Mouse (Mus musculus) macrophage (primary cell): ENCODE measurements around the gene Nim1k. TPM values are rescaled to one million over a fixed set of nuclear protein-coding genes. Genes with fewer than 3 reads are reported as not detected.
"Not testable (repeated sequence)": the region's sequence is repeated elsewhere in the genome, so short reads cannot be mapped to it uniquely, and the experiment has no call there.

Source experiments
- H3K27ac ChIP-seq: fragments of 350-480 bp; formaldehyde crosslinking; 2 replicates; pipeline ENCODE4 v1.9.0; 2021
- H3K36me3 ChIP-seq: fragments of 350-480 bp; formaldehyde crosslinking; 2 replicates; pipeline ENCODE4 v1.9.0; 2021; ENCODE audit errors: inconsistent target
- H3K4me3 ChIP-seq: fragments of 350-480 bp; formaldehyde crosslinking; 2 replicates; pipeline ENCODE4 v1.9.0; 2021; ENCODE audit errors: inconsistent target
- H3K79me2 ChIP-seq: fragments of 350-480 bp; formaldehyde crosslinking; 2 replicates; pipeline ENCODE4 v1.9.0; 2021; ENCODE audit errors: inconsistent target
- WGBS: methylation state at CpG from one replicate; pipeline ENCODE4 v1.1.7; 2026; ENCODE audit warnings: inconsistent platforms; ENCODE audit not compliant: missing documents; 5-methylcytosine and 5-hydroxymethylcytosine counted together
- polyA plus RNA-seq: library from polyadenylated mRNA; stranded (reverse); fragments of 250-400 nt; gene quantifications from 3 replicates; pipeline ENCODE4 v1.2.4, GENCODE M21; 2018; ENCODE audit warnings: inconsistent platforms

Gene Nim1k
- polyA plus RNA-seq, 1 experiment from 2014 or later: 0.82 TPM

DNA sequence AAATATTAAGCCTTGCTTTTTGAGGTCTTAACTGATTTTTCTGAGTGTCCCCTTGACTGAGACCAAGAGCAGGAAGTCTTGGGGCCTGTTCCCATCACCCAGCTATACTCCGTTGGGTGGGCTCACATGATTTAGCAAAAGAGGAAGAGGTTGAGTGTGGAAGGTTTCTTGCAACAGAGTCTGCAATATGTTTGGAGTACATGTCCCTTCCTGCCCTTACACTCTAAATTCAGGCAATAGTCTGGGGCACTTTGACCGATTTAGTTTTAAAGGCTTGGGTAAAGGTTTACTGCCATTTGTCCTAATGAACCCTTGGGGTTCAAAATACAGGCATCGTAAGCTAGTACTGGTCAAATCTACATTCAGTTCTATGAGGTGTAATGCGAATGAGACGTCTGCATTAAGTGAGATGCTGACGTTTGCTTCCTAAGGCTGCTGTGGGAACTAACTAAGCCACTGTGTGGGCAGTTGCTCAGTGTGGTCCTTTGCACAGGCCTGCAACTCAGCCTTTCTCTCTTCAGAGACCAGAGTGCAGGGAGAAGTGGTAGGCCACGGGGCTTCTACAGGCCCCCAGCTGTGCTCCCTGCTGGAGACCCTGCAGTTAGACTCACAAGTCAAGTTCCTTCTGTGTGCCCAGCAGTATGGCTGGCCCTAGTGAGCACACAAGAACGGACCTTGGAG is 42.4 kb downstream of the Nim1k start:
- no peak overlapping the region for H3K4me3 ChIP-seq
- H3K27ac ChIP-seq: peak overlapping the region; percentile 88
- no peaks in the 10 kb centered on the region for H3K79me2 ChIP-seq
- H3K36me3 ChIP-seq: no peaks in the 10 kb centered on the region
- WGBS: 10% methylated on average over 8 of the region's 8 CpGs

DNA sequence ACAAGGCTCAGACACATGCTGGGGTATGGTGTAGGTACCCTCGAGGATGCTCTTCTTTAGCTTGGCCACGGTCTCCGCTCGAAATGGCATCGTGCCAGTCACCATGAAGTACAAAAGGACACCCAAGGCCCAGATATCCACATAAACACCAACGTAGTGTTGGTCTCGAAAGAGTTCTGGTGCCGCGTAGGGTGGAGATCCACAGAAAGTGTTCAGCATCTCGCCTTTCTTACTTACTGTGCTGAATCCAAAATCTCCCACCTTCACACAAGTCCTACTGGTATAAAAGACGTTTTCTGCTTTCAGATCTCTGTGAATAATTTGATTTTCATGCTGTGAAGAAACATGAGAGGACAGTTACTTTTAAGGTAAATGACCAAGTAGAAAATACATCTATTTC is 43.2 kb downstream of the Nim1k start:
- 95% methylated on average over 11 of the region's 11 CpGs for WGBS
- Histone ChIP-seq H3K4me3 (no peak overlapping the region), H3K36me3 (no peaks in the 10 kb centered on the region), H3K27ac (peak overlapping the region; percentile 88), H3K79me2 (no peaks in the 10 kb centered on the region)

DNA sequence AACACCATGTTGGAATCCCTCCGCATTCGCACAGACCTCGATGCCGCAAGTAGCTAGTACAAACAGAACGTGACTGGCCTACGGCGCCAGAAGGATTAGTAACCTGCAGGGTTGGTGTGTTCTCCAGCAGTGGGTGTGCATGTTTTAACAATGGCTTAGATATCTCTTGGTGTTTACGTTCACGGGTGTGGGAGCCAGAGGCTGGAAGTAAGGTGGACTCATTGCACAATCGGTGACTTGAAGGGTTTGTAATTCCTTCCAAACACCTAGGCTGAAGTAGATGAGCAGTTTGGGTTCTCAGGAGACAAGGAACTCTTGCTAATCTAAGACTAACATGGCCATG is 45.4 kb downstream of the Nim1k start:
- H3K36me3 ChIP-seq: peaks cover 5% of the 10 kb centered on the region; the same call in 1 of the 2 replicates
- H3K4me3 ChIP-seq: no peak overlapping the region
- no peaks in the 10 kb centered on the region for H3K79me2 ChIP-seq
- no peak overlapping the region for H3K27ac ChIP-seq
- 97% methylated on average over 10 of the region's 10 CpGs for WGBS

DNA sequence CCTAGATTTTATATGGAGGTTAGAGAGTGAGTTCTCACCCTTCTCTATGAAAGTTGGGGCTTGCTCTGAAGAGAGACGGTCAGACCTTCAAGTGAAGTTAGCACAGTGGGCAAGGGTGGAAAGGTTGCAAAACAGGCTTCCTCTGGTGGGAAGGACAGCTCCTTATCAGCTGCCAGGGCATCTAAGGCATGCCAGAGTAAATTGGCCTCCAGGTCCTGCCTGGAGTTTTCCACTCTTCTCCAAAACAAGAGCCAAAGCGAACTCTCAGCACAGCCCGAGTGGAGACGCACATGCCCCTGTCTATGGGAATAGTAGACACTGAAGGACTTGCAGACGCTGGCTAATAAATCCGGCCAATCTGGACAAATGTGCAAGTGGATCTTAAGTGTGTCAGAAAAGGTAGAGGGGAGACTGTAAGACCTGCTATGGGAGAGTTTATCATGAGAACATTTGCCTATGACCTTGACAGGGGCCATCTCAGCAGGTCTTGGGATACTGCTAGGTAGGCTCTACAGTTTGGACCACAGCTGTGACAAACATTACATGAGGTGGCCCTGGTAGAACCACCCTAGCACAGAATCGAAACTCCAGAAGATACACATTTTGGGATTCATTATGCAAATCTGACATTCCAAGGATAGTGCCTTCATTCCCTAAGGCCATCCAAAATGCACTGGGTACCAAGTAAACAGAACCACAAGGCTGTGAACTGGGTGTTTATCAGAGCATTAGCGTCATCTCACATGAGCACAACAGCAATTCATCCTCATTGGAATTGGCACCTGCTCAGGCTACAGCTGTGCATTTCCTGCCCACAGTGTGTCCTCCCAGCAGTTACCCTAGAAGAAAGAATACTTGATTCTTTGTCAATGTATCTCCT is 46.1 kb downstream of the Nim1k start:
- no peaks in the 10 kb centered on the region for H3K79me2 ChIP-seq
- peaks cover 11% of the 10 kb centered on the region; the same call in 1 of the 2 replicates for H3K36me3 ChIP-seq
- WGBS: 93% methylated on average over 7 of the region's 8 CpGs
- no peak overlapping the region for H3K4me3 ChIP-seq
- no peak overlapping the region for H3K27ac ChIP-seq

DNA sequence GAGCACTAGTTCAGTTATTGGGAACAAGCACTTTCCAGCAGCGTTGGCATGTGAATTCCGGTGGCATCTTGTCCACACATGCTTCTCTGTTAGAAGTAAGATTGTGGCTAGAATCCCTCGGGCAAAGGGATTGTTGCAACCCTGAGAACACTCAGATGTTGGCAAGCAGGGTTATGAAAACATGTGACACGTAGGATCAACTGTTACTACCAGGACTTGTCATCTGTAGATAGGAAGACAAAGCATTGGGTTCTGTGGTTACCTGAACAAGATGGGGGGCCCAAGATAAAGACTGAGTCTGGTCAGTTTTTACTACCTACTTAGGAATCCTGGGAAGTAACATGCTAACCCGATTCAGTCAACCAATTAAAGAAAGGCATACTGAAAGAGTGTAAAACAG is 46.7 kb downstream of the Nim1k start:
- WGBS: 48% methylated on average over 5 of the region's 5 CpGs
- H3K36me3 ChIP-seq: peaks cover 17% of the 10 kb centered on the region; the same call in 1 of the 2 replicates
- H3K27ac ChIP-seq: 0 out of 2 replicates have a peak overlapping the region, but pooled peaks have one; percentile 8
- no peak overlapping the region for H3K4me3 ChIP-seq
- H3K79me2 ChIP-seq: no peaks in the 10 kb centered on the region

DNA sequence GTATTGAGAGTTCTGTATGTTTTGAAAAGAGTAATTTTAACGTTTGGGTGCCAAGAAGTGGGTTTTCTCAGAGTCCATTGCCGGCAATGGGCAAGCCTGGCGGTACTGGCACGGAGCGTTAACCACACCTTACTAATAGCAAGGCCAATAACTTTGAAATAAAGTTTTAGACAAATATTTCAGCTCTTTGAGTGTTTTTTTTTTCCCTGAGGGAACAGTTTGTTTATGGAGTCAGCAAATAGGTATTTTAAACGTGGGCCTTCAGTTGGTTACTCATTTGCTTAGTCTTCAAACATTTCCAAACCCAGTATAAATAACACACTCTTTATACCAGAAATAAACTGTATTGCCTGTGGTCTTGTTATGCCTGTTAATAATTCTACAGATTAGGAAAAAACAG is 47.8 kb downstream of the Nim1k start:
- Histone ChIP-seq H3K27ac (no peak overlapping the region), H3K4me3 (no peak overlapping the region), H3K79me2 (no peaks in the 10 kb centered on the region), H3K36me3 (peaks cover 24% of the 10 kb centered on the region)
- WGBS: 87% methylated on average over 6 of the region's 6 CpGs

DNA sequence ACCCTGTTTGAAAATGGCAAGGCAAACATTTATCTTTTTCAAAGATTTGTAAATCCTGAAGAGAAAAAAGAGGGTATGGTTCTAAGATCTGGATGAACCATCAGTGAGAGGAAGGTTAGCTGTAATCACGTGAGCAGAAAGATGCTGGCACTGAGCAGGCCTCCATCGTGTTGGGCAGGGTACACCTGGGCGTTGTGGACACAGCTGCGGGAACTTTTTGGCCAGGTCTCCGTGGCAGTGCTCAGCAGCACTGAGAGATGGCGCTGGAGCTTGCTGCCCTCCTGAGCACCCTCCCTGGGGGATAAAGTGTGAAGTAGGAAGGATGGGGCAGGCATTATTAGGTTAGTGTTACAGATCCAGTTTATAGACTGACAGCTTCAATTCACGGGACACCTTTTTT is 48.7 kb downstream of the Nim1k start:
- Histone ChIP-seq H3K27ac (no peak overlapping the region), H3K4me3 (no peak overlapping the region), H3K36me3 (peaks cover 32% of the 10 kb centered on the region), H3K79me2 (peaks cover 5% of the 10 kb centered on the region; the same call in 1 of the 2 replicates)
- WGBS: 53% methylated on average over 7 of the region's 7 CpGs

DNA sequence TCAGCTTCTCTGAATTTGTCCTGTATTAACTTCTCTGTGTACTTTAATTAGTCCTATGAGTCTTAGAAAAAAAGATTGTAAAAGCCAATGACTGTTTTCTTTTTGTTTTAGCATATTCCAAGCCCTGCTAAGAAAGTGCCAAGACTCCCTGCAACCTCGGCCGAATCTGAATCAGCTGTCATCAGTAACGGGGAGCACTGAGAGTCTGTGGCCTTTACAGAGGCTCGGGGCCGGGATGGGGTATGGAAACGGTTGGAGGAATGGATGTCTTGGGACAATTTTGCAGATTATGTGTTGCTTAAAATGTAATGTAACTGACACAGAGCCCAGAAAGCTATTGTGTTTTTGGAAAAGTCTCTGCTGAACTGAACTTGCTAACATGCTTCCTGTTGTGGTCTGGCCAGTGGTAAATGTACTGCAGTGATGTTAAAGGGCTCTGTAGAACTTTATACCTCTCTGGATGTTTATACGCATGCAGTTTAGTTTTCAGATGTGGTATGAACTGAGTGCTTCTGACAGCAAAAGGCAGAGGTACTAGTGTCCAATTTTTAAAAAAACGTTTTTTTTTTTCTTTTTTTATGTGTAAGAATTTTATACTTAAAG is 49.3 kb downstream of the Nim1k start:
- H3K79me2 ChIP-seq, H3K27ac ChIP-seq, H3K4me3 ChIP-seq: not testable (repeated sequence)
- H3K36me3 ChIP-seq: peaks cover 35% of the 10 kb centered on the region
- WGBS: 8% methylated on average over 6 of the region's 8 CpGs

DNA sequence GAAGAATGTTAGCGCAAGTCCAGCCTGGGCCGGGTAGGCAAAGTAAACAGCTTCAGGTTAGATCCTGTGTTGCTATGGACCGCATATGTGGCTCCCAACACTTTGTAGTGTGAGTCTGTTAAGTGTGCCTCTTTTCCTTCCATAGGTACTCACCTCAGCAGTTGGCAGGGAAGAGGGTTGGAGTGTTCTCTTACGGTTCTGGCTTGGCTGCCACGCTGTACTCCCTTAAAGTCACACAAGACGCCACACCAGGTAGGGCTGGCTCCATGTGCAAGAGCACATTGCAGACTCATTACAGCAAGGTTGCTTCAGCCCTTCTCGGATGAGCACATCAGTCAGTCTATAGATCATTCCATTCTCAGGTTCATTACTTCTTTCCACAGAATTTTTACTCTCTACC is 51.4 kb downstream of the Nim1k start:
- Histone ChIP-seq H3K27ac (no peak overlapping the region), H3K79me2 (peaks cover 28% of the 10 kb centered on the region), H3K4me3 (no peak overlapping the region), H3K36me3 (peaks cover 55% of the 10 kb centered on the region)
- 94% methylated on average over 7 of the region's 7 CpGs for WGBS

DNA sequence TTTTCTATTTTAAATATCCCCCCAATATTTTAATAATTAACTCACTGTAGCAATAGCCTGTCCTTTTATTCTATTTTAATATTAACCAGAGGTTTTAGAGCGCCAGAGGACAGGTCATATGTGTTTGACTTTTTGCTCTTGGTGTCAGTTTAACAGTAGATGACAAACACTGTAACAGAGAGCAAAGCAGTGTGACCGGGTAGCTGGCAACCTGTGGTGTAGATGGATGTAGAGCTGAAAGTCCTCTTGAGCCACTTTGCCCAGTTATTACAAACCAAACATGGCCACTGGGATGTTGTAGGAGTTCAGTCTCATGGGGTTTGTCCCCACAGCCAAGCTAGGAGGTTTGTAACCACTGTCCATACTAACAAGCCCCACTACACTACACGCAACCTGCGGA is 57.2 kb downstream of the Nim1k start:
- 100% methylated on average over 3 of the region's 4 CpGs for WGBS
- H3K27ac ChIP-seq: no peak overlapping the region
- no peak overlapping the region for H3K4me3 ChIP-seq
- H3K36me3 ChIP-seq: peaks cover 33% of the 10 kb centered on the region
- H3K79me2 ChIP-seq: peaks cover 86% of the 10 kb centered on the region

DNA sequence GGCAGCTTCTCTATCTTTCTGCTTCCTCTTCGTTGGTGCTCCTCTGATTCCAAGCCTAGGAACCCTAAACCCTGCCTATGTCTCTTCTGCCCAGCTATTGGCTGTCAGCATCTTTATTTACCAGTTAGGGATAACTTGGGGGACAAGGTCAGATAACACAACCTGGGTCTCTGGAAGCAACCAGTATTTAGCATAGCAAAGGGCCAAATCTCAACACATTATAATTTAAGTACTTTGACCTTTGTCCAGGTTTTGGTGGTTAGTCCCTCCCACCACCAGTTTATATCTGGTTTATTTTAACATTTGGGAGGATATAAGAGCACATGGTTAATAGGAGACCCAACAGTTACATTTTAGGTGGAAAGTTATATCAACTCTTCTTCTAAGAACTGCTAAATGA is 59.2 kb downstream of the Nim1k start:
- WGBS: 93% methylated on average over 1 of the region's 1 CpGs
- Histone ChIP-seq H3K79me2 (peaks cover 97% of the 10 kb centered on the region), H3K27ac (no peak overlapping the region), H3K36me3 (peaks cover 20% of the 10 kb centered on the region), H3K4me3 (no peak overlapping the region)

DNA sequence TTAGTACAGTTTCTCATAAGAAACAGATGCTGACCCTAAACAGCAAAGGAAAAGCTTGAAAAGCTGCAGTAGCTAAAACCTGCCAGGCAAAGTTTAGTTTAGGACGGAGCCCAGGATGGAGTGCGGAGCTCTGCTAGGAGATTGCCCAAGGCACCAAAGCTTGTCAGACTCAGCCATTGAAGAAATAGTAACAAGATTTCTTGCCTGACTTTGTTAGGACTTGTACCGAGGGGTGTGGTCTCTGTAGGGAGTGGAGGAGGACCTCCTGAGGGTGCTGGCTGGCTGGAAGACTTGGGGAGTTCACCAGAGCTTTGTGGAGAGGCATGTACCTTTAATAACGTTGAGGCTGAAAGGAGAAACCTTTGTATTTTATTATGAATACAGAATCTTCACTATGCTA is 60.0 kb downstream of the Nim1k start:
- WGBS: 92% methylated on average over 4 of the region's 4 CpGs
- Histone ChIP-seq H3K27ac (no peak overlapping the region), H3K4me3 (no peak overlapping the region), H3K36me3 (peaks cover 14% of the 10 kb centered on the region), H3K79me2 (peaks cover 100% of the 10 kb centered on the region)

DNA sequence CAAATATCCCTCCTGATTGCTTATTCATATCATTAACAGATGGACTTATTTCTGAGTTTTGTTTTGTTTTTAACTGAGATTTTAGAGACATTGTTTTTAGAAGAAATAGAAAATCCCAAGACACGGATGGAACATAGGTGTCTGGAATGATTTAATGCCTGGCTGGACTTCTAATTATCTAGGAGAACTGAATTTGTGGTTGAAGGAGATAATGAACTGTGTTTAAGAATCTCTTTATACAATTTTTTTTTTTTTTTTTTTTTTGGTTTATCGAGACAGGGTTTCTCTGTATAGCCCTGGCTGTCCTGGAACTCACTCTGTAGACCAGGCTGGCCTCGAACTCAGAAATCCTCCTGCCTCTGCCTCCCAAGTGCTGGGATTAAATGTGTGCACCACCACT is 63.7 kb downstream of the Nim1k start:
- H3K4me3 ChIP-seq: peak overlapping the region; percentile 95
- peaks cover 70% of the 10 kb centered on the region for H3K79me2 ChIP-seq
- WGBS: 90% methylated on average over 2 of the region's 3 CpGs
- H3K36me3 ChIP-seq: not testable (repeated sequence)
- H3K27ac ChIP-seq: peak overlapping the region; percentile 87

DNA sequence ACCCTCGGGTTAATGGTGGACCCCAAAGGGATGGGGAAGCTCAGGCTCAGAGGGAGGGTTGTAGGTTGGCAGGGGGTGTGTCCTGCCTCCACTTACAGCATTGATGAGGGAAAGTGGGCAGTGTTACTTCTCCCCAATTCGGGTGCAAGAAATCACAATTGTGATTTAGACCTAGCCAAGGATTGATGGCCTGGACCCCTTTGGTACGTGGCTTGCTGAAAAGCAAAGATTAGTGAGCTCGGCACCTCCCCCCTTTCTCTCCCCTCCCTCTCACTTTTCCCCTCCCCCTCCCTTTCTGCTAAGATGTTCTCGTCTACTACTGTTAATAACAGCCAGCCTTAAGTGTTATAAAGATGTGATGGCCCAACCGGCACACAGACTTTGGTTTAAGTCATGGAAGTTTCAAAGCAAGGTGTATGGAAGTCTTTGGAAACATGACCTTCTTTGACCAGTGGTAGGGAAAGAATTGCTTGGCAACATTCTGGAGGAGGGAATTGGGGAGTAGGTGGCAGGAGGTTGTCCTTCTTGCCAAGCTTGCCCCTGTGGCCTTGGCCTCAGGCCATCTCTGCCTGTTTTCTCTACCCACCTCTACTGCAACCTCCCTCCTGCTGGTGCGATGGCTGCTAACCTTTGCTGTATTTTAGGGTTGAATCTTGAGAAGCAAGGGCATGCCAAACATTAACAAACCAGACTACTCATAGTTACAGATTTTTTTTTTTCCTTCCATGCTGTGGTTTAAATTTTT is 64.6 kb downstream of the Nim1k start:
- Histone ChIP-seq H3K79me2 (peaks cover 61% of the 10 kb centered on the region), H3K4me3 (peak overlapping the region; percentile 95), H3K27ac (peak overlapping the region; percentile 87), H3K36me3 (no peaks in the 10 kb centered on the region)
- 10% methylated on average over 6 of the region's 7 CpGs for WGBS
